Mouse (Mus musculus): ENCODE data around the gene Slc38a4. TPM values are rescaled to one million over a fixed set of nuclear protein-coding genes. Genes with fewer than 3 reads are reported as not detected.

Slc38a4 gene
- polyA plus RNA-seq, 1 experiment from 2014 or later: 5.0 TPM

GRCm38 (mm10) chr15:97011599-97012372 is 44.0 kb downstream of the Slc38a4 start:
- no peaks in the 10 kb centered on the region for H3K27me3 ChIP-seq (replicated peaks)
- no peak for ATAC-seq (ENCODE audit: low FRiP score)
- no peaks in the 10 kb centered on the region for H3K4me1 ChIP-seq
- no peak overlapping the region for H3K4me3 ChIP-seq (replicated peaks)
- no peak overlapping the region for H3K9ac ChIP-seq (replicated peaks)
- no peaks in the 10 kb centered on the region for H3K36me3 ChIP-seq
- H3K4me2 ChIP-seq: no peak overlapping the region
- WGBS: 81% methylated on average over 14 of the region's 14 CpGs
- H3K27ac ChIP-seq (replicated peaks): no peak overlapping the region
- H3K9me3 ChIP-seq (replicated peaks): no peaks in the 10 kb centered on the region

GRCm38 (mm10) chr15:97009271-97009670 is 46.5 kb downstream of the Slc38a4 start:
- H3K4me2 ChIP-seq: no peak overlapping the region
- WGBS: 94% methylated on average over 3 of the region's 3 CpGs
- no peaks in the 10 kb centered on the region for H3K4me1 ChIP-seq
- no peaks in the 10 kb centered on the region for H3K9me3 ChIP-seq (replicated peaks)
- no peak overlapping the region for H3K4me3 ChIP-seq (replicated peaks)
- H3K27ac ChIP-seq (replicated peaks): no peak overlapping the region
- no peak overlapping the region for H3K9ac ChIP-seq (replicated peaks)
- H3K27me3 ChIP-seq (replicated peaks): no peaks in the 10 kb centered on the region
- ATAC-seq (ENCODE audit: low FRiP score): no peak
- no peaks in the 10 kb centered on the region for H3K36me3 ChIP-seq

- Histone ChIP-seq H3K4me2 (no peak overlapping the region), H3K4me3 (replicated peaks) (no peak overlapping the region), H3K27ac (replicated peaks) (no peak overlapping the region), H3K9ac (replicated peaks) (no peak overlapping the region), H3K27me3 (replicated peaks) (no peaks in the 10 kb centered on the region), H3K36me3 (no peaks in the 10 kb centered on the region), H3K9me3 (replicated peaks) (no peaks in the 10 kb centered on the region), H3K4me1 (peaks cover 4% of the 10 kb centered on the region; the same call in 1 of the 2 replicates)
- WGBS: 89% methylated on average over 15 of the region's 15 CpGs
- no peak for ATAC-seq (ENCODE audit: low FRiP score)
Observed at GRCm38 (mm10) chr15:97005631-97006234, 50.0 kb downstream of the Slc38a4 start.

- 93% methylated on average over 7 of the region's 7 CpGs for WGBS
- no peak overlapping the region for H3K4me2 ChIP-seq
- peaks cover 6% of the 10 kb centered on the region; the same call in 1 of the 2 replicates for H3K4me1 ChIP-seq
- no peaks in the 10 kb centered on the region for H3K27me3 ChIP-seq (replicated peaks)
- H3K36me3 ChIP-seq: no peaks in the 10 kb centered on the region
- no peak for ATAC-seq (ENCODE audit: low FRiP score)
- no peaks in the 10 kb centered on the region for H3K9me3 ChIP-seq (replicated peaks)
- no peak overlapping the region for H3K4me3 ChIP-seq (replicated peaks)
- H3K9ac ChIP-seq (replicated peaks): no peak overlapping the region
- H3K27ac ChIP-seq (replicated peaks): no peak overlapping the region
Observed at GRCm38 (mm10) chr15:97004525-97004867, 51.3 kb downstream of the Slc38a4 start.

- Histone ChIP-seq H3K27me3 (replicated peaks) (no peaks in the 10 kb centered on the region), H3K36me3 (no peaks in the 10 kb centered on the region), H3K9ac (replicated peaks) (no peak overlapping the region), H3K4me2 (no peak overlapping the region), H3K4me3 (replicated peaks) (no peak overlapping the region), H3K27ac (replicated peaks) (no peak overlapping the region), H3K4me1 (peaks cover 6% of the 10 kb centered on the region; the same call in 1 of the 2 replicates), H3K9me3 (replicated peaks) (no peaks in the 10 kb centered on the region)
- no peak for ATAC-seq (ENCODE audit: low FRiP score)
- 81% methylated on average over 10 of the region's 10 CpGs for WGBS
Observed at GRCm38 (mm10) chr15:97003851-97004524, 51.8 kb downstream of the Slc38a4 start.

GRCm38 (mm10) chr15:97003186-97003585 is 52.6 kb downstream of the Slc38a4 start:
- WGBS: 83% methylated on average over 6 of the region's 6 CpGs
- H3K36me3 ChIP-seq: no peaks in the 10 kb centered on the region
- no peaks in the 10 kb centered on the region for H3K9me3 ChIP-seq (replicated peaks)
- H3K27me3 ChIP-seq (replicated peaks): no peaks in the 10 kb centered on the region
- no peak for ATAC-seq (ENCODE audit: low FRiP score)
- peaks cover 6% of the 10 kb centered on the region; the same call in 1 of the 2 replicates for H3K4me1 ChIP-seq
- H3K4me2 ChIP-seq: peak overlapping the region; percentile 45
- H3K4me3 ChIP-seq (replicated peaks): peak overlapping the region; percentile 26
- no peak overlapping the region for H3K9ac ChIP-seq (replicated peaks)
- H3K27ac ChIP-seq (replicated peaks): no peak overlapping the region

- H3K9ac ChIP-seq (replicated peaks): no peak overlapping the region
- peak overlapping the region; percentile 26 for H3K4me3 ChIP-seq (replicated peaks)
- H3K27ac ChIP-seq (replicated peaks): no peak overlapping the region
- H3K4me2 ChIP-seq: peak overlapping the region; percentile 45
- H3K9me3 ChIP-seq (replicated peaks): no peaks in the 10 kb centered on the region
- H3K4me1 ChIP-seq: peaks cover 6% of the 10 kb centered on the region; the same call in 1 of the 2 replicates
- WGBS: 74% methylated on average over 12 of the region's 12 CpGs
- H3K27me3 ChIP-seq (replicated peaks): no peaks in the 10 kb centered on the region
- no peak for ATAC-seq (ENCODE audit: low FRiP score)
- H3K36me3 ChIP-seq: no peaks in the 10 kb centered on the region
Observed at GRCm38 (mm10) chr15:97002752-97003151, 53.0 kb downstream of the Slc38a4 start.

GRCm38 (mm10) chr15:97001886-97002285 is 53.9 kb downstream of the Slc38a4 start:
- H3K4me1 ChIP-seq: peaks cover 6% of the 10 kb centered on the region; the same call in 1 of the 2 replicates
- H3K4me3 ChIP-seq (replicated peaks): no peak overlapping the region
- H3K27me3 ChIP-seq (replicated peaks): no peaks in the 10 kb centered on the region
- H3K4me2 ChIP-seq: no peak overlapping the region
- no peaks in the 10 kb centered on the region for H3K36me3 ChIP-seq
- H3K27ac ChIP-seq (replicated peaks): no peak overlapping the region
- H3K9me3 ChIP-seq (replicated peaks): no peaks in the 10 kb centered on the region
- no peak overlapping the region for H3K9ac ChIP-seq (replicated peaks)
- no peak for ATAC-seq (ENCODE audit: low FRiP score)
- WGBS: 94% methylated on average over 7 of the region's 7 CpGs

- Histone ChIP-seq H3K4me1 (peaks cover 6% of the 10 kb centered on the region; the same call in 1 of the 2 replicates), H3K4me3 (replicated peaks) (no peak overlapping the region), H3K4me2 (no peak overlapping the region), H3K36me3 (no peaks in the 10 kb centered on the region), H3K9ac (replicated peaks) (no peak overlapping the region), H3K27me3 (replicated peaks) (no peaks in the 10 kb centered on the region), H3K9me3 (replicated peaks) (no peaks in the 10 kb centered on the region), H3K27ac (replicated peaks) (no peak overlapping the region)
- WGBS: 65% methylated on average over 12 of the region's 12 CpGs
- ATAC-seq (ENCODE audit: low FRiP score): no peak
Observed at GRCm38 (mm10) chr15:97001416-97001815, 54.3 kb downstream of the Slc38a4 start.

- H3K4me3 ChIP-seq (replicated peaks): no peak overlapping the region
- WGBS: 65% methylated on average over 17 of the region's 17 CpGs
- no peak overlapping the region for H3K9ac ChIP-seq (replicated peaks)
- H3K27me3 ChIP-seq (replicated peaks): no peaks in the 10 kb centered on the region
- peaks cover 6% of the 10 kb centered on the region; the same call in 1 of the 2 replicates for H3K4me1 ChIP-seq
- H3K27ac ChIP-seq (replicated peaks): no peak overlapping the region
- H3K9me3 ChIP-seq (replicated peaks): no peaks in the 10 kb centered on the region
- no peak for ATAC-seq (ENCODE audit: low FRiP score)
- no peak overlapping the region for H3K4me2 ChIP-seq
- no peaks in the 10 kb centered on the region for H3K36me3 ChIP-seq
Observed at GRCm38 (mm10) chr15:97000319-97001251, 55.2 kb downstream of the Slc38a4 start.

- H3K9ac ChIP-seq (replicated peaks): no peak overlapping the region
- WGBS: 66% methylated on average over 12 of the region's 12 CpGs
- no peak overlapping the region for H3K4me2 ChIP-seq
- no peaks in the 10 kb centered on the region for H3K9me3 ChIP-seq (replicated peaks)
- no peak overlapping the region for H3K4me3 ChIP-seq (replicated peaks)
- no peaks in the 10 kb centered on the region for H3K27me3 ChIP-seq (replicated peaks)
- H3K4me1 ChIP-seq: peaks cover 6% of the 10 kb centered on the region; the same call in 1 of the 2 replicates
- ATAC-seq (ENCODE audit: low FRiP score): no peak
- H3K36me3 ChIP-seq: no peaks in the 10 kb centered on the region
- no peak overlapping the region for H3K27ac ChIP-seq (replicated peaks)
Observed at GRCm38 (mm10) chr15:96999401-96999800, 56.4 kb downstream of the Slc38a4 start.
